In genomic region chr11:84412201-84412934, GRCm38 (mm10) we compare ENCODE assay signal across 15 mouse cellular contexts.
A peak's percentile ranks its signal among the peaks of the same experiment; 100 is the strongest.
DNase-seq lines count a peak whose midpoint lies in the region; ATAC-seq and TF ChIP-seq lines count a peak whose summit lies in the region.
"Had no signal": no experiment of that assay in that cellular context is flagged by ENCODE, and none has a peak within 500 bp of the region (broad histone marks: within the 10 kb centered on the region; RNA-seq: fewer than 3 reads in every experiment).

No protein-coding gene starts in this region.

- no peak for TF ChIP-seq CTCF in brain, embryonic 14.5 days (IDR thresholded peaks at IDR 0.05; ENCODE audit: borderline replicate concordance, extremely low read depth, insufficient read depth, insufficient read length)

- no peak for DNase-seq in forebrain, embryonic 11.5 days (ENCODE audit: low spot score)
- DNase-seq in brain, embryonic 14.5 days (ENCODE audit: low read depth), result peak; percentile 76
- no peak for DNase-seq in ovary, postnatal 14 days (ENCODE audit: low spot score)
- DNase-seq: B cell, adult 2 months; cerebellum, postnatal 14 days; heart, adult 18-20 months; kidney, adult 9 months; right cerebral cortex, postnatal 14 days had no signal

- no peak overlapping the region for H3K27ac ChIP-seq in forebrain, embryonic 13.5 days
- no peak overlapping the region for H3K27ac ChIP-seq in forebrain, embryonic 11.5 days (ENCODE audit: low read depth, low read length)
- peak overlapping the region; percentile 69 for H3K27ac ChIP-seq in hindbrain, embryonic 15.5 days (replicated peaks)
- H3K27ac ChIP-seq in midbrain, embryonic 13.5 days, result peak overlapping the region; percentile 37
- no peak overlapping the region for H3K27ac ChIP-seq in intestine, embryonic 15.5 days
- H3K27ac ChIP-seq: lung, embryonic 15.5 days had no signal

- peaks cover 8% of the 10 kb centered on the region for H3K27me3 ChIP-seq in forebrain, embryonic 13.5 days
- no peaks in the 10 kb centered on the region for H3K27me3 ChIP-seq in forebrain, embryonic 11.5 days (ENCODE audit: control insufficient read depth, insufficient read depth, low read length)
- no peaks in the 10 kb centered on the region for H3K27me3 ChIP-seq in hindbrain, embryonic 15.5 days
- H3K27me3 ChIP-seq in midbrain, embryonic 13.5 days, result no peaks in the 10 kb centered on the region
- H3K27me3 ChIP-seq in intestine, embryonic 15.5 days (replicated peaks), result no peaks in the 10 kb centered on the region
- H3K27me3 ChIP-seq: lung, embryonic 15.5 days had no signal

- H3K4me2 ChIP-seq in forebrain, embryonic 13.5 days, result no peak overlapping the region
- no peak overlapping the region for H3K4me2 ChIP-seq in forebrain, embryonic 11.5 days (ENCODE audit: low read depth, low read length, severe bottlenecking)
- no peak overlapping the region for H3K4me2 ChIP-seq in hindbrain, embryonic 15.5 days
- no peak overlapping the region for H3K4me2 ChIP-seq in midbrain, embryonic 13.5 days (replicated peaks)
- no peak overlapping the region for H3K4me2 ChIP-seq in intestine, embryonic 15.5 days (replicated peaks)
- H3K4me2 ChIP-seq: lung, embryonic 15.5 days had no signal

- H3K9ac ChIP-seq in forebrain, embryonic 13.5 days, result peak overlapping the region; percentile 18; the same call in 1 of the 2 replicates
- no peak overlapping the region for H3K9ac ChIP-seq in forebrain, embryonic 11.5 days (ENCODE audit: low read length)
- no peak overlapping the region for H3K9ac ChIP-seq in hindbrain, embryonic 15.5 days
- H3K9ac ChIP-seq in midbrain, embryonic 13.5 days (replicated peaks), result no peak overlapping the region
- H3K9ac ChIP-seq in intestine, embryonic 15.5 days, result no peak overlapping the region
- H3K9ac ChIP-seq: lung, embryonic 15.5 days had no signal

- ATAC-seq in forebrain, embryonic 13.5 days, result no peak
- no peak for ATAC-seq in forebrain, embryonic 11.5 days (replicated peaks; ENCODE audit: low FRiP score)
- peak; percentile 47; the same call in 1 of the 2 replicates for ATAC-seq in hindbrain, embryonic 15.5 days (ENCODE audit: low FRiP score, low read depth)
- no peak for ATAC-seq in midbrain, embryonic 13.5 days
- no peak for ATAC-seq in intestine, embryonic 15.5 days
- ATAC-seq in granulocyte monocyte progenitor cell, adult 5-6 weeks (replicated peaks; ENCODE audit: poor library complexity, severe bottlenecking), result no peak
- ATAC-seq: activated CD4-positive, CD25-positive, alpha-beta regulatory T cell, adult 4 months had no signal

- no peak for TF ChIP-seq POLR2A in brain, embryonic 14.5 days (IDR thresholded peaks at IDR 0.05; ENCODE audit: borderline replicate concordance, extremely low read depth, insufficient read depth, insufficient read length, poor library complexity, severe bottlenecking)

- H3K36me3 ChIP-seq in forebrain, embryonic 13.5 days (ENCODE audit: poor library complexity, severe bottlenecking), result no peaks in the 10 kb centered on the region
- no peaks in the 10 kb centered on the region for H3K36me3 ChIP-seq in forebrain, embryonic 11.5 days (ENCODE audit: control insufficient read depth, insufficient read depth, low read length)
- H3K36me3 ChIP-seq in hindbrain, embryonic 15.5 days, result no peaks in the 10 kb centered on the region
- H3K36me3 ChIP-seq in midbrain, embryonic 13.5 days, result no peaks in the 10 kb centered on the region
- H3K36me3 ChIP-seq in intestine, embryonic 15.5 days, result no peaks in the 10 kb centered on the region
- H3K36me3 ChIP-seq: lung, embryonic 15.5 days had no signal

- 31% methylated on average over 12 of the region's 12 CpGs for WGBS in forebrain, embryonic 13.5 days
- WGBS in forebrain, embryonic 11.5 days, result 41% methylated on average over 12 of the region's 12 CpGs
- 54% methylated on average over 12 of the region's 12 CpGs for WGBS in hindbrain, embryonic 15.5 days
- 52% methylated on average over 12 of the region's 12 CpGs for WGBS in midbrain, embryonic 13.5 days
- 65% methylated on average over 12 of the region's 12 CpGs for WGBS in intestine, embryonic 15.5 days

- H3K4me1 ChIP-seq in forebrain, embryonic 13.5 days, result peaks cover 37% of the 10 kb centered on the region
- peaks cover 11% of the 10 kb centered on the region for H3K4me1 ChIP-seq in forebrain, embryonic 11.5 days (replicated peaks; ENCODE audit: control insufficient read depth, insufficient read depth, low read length)
- H3K4me1 ChIP-seq in hindbrain, embryonic 15.5 days (replicated peaks), result peaks cover 33% of the 10 kb centered on the region
- peaks cover 39% of the 10 kb centered on the region for H3K4me1 ChIP-seq in midbrain, embryonic 13.5 days (replicated peaks)
- 0 out of 2 replicates have a peak, but pooled peaks cover 4% of the 10 kb centered on the region for H3K4me1 ChIP-seq in intestine, embryonic 15.5 days (replicated peaks)
- H3K4me1 ChIP-seq: lung, embryonic 15.5 days had no signal

- no peaks in the 10 kb centered on the region for H3K9me3 ChIP-seq in forebrain, embryonic 13.5 days (replicated peaks)
- no peaks in the 10 kb centered on the region for H3K9me3 ChIP-seq in forebrain, embryonic 11.5 days (ENCODE audit: control insufficient read depth, low read length)
- no peaks in the 10 kb centered on the region for H3K9me3 ChIP-seq in hindbrain, embryonic 15.5 days
- no peaks in the 10 kb centered on the region for H3K9me3 ChIP-seq in midbrain, embryonic 13.5 days
- no peaks in the 10 kb centered on the region for H3K9me3 ChIP-seq in intestine, embryonic 15.5 days
- H3K9me3 ChIP-seq: lung, embryonic 15.5 days had no signal

- H3K4me3 ChIP-seq in forebrain, embryonic 13.5 days, result no peak overlapping the region
- H3K4me3 ChIP-seq in forebrain, embryonic 11.5 days (ENCODE audit: low read depth, low read length), result no peak overlapping the region
- H3K4me3 ChIP-seq in hindbrain, embryonic 15.5 days, result no peak overlapping the region
- no peak overlapping the region for H3K4me3 ChIP-seq in midbrain, embryonic 13.5 days (replicated peaks)
- H3K4me3 ChIP-seq in intestine, embryonic 15.5 days (replicated peaks), result no peak overlapping the region
- H3K4me3 ChIP-seq: lung, embryonic 15.5 days had no signal

Comparison
In these comparisons a context has a peak if more than half of its experiments do, and no peak if none do; other contexts are left out.
1. H3K27ac ChIP-seq: peak in hindbrain, embryonic 15.5 days (single experiment) and midbrain, embryonic 13.5 days (single experiment); none in forebrain, embryonic 13.5 days (single experiment), forebrain, embryonic 11.5 days (single experiment) and intestine, embryonic 15.5 days (single experiment).